Mouse (Mus musculus) forebrain, embryonic 14.5 days (tissue): ENCODE measurements around the gene Hmgn2. TPM values are rescaled to one million over a fixed set of nuclear protein-coding genes. Genes with fewer than 3 reads are reported as not detected.

Source experiments
- ATAC-seq: fragments of 200-750 bp; cut with Nextera tagmentation; 2 replicates; pipeline ENCODE4 v1.8.0; 2017; ENCODE audit warnings: mild to moderate bottlenecking, moderate library complexity
- DNase-seq: peaks from one replicate; pipeline ENCODE4 v3.0.0-alpha.2; 2015; ENCODE audit warnings: low spot score
- H3K27ac ChIP-seq: fragments of 300-500 bp; sonication (generic); 2 replicates; pipeline ENCODE4 v1.5.1; 2014; ENCODE audit warnings: low read depth, mild to moderate bottlenecking, control low read depth, low read length, moderate library complexity
- H3K27me3 ChIP-seq: fragments of 300-500 bp; sonication (generic); replicated peaks from 2 replicates; pipeline ENCODE4 v1.6.1; 2014; ENCODE audit warnings: low read length, control low read depth, mixed read lengths; ENCODE audit not compliant: control insufficient read depth, insufficient read depth
- H3K36me3 ChIP-seq: fragments of 300-500 bp; sonication (generic); 2 replicates; pipeline ENCODE4 v1.6.1; 2014; ENCODE audit warnings: low read length, control low read depth; ENCODE audit not compliant: control insufficient read depth, insufficient read depth
- H3K4me1 ChIP-seq: fragments of 300-500 bp; sonication (generic); 2 replicates; pipeline ENCODE4 v1.6.1; 2014; ENCODE audit warnings: antibody characterized with exemption, low read length, control low read depth; ENCODE audit not compliant: control insufficient read depth, insufficient read depth
- H3K4me2 ChIP-seq: fragments of 300-500 bp; sonication (generic); 2 replicates; pipeline ENCODE4 v1.6.1; 2014; ENCODE audit warnings: mild to moderate bottlenecking, control low read depth, low read length
- H3K4me3 ChIP-seq: fragments of 300-500 bp; sonication (generic); 2 replicates; pipeline ENCODE4 v1.5.1; 2014; ENCODE audit warnings: low read depth, low read length, control low read depth
- H3K9ac ChIP-seq: fragments of 300-500 bp; sonication (generic); 2 replicates; pipeline ENCODE4 v1.6.1; 2014; ENCODE audit warnings: mild to moderate bottlenecking, low read length, control low read depth, moderate library complexity
- H3K9me3 ChIP-seq: fragments of 300-500 bp; sonication (generic); replicated peaks from 2 replicates; pipeline ENCODE4 v1.6.1; 2016; ENCODE audit warnings: low read length, control low read depth, mixed read lengths; ENCODE audit not compliant: control insufficient read depth
- WGBS: fragments of 180-500 bp; shearing (Covaris S2); extraction: QIAGEN DNeasy Blood & Tissue Kit; methylation state at CpG from one replicate; pipeline ENCODE4 v1.1.7; 2014; 5-methylcytosine and 5-hydroxymethylcytosine counted together
- polyA plus RNA-seq: library from polyadenylated mRNA; unstranded; fragments of >200 nt; fragmentation: Nextera tagmentation; extraction: Ambion mirVana; gene quantifications from 2 replicates; pipeline ENCODE4 v1.2.1, GENCODE M21; 2014

Hmgn2 gene
- polyA plus RNA-seq, 1 experiment from 2014 or later: 2,793 TPM

DNA sequence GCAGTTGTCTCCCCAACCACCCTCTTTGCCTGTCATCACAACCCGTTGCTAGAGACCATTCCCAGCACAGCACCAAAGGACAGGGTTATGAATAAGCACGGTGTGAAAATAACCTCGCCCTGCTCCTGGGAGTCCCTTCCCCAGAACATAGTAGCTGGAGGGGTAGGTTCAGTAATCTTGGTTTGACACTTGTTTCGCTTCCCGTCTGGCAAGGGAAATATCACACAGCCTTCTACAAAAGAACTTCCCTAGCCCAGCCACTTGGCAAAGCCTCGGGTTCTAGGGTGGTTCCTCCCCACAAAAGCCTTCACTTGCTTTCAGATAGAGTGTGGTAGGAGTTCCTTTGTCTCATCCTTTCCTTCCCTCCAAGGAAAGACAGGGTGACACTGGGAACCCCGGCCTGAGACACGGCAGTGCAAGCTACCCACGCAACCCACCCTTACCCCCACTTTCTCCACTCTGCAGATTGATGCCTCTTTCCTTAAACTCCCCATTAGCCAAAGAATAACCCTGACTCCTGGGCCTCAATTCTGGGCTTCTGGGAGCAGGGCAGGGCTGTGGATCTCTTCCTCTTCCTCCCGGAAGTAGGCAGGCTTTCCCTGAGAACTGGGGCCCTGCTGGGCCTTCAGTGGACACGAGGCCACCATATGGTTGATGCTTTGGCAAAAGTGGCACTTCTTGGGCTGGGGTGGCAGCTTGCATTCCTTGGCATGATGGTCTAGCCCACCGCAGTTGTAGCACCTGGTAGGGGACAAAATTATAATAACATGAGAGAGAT is 37.3 kb upstream of the Hmgn2 start:
- no peak overlapping the region for H3K27ac ChIP-seq
- no peaks in the 10 kb centered on the region for H3K27me3 ChIP-seq
- WGBS: 53% methylated on average over 12 of the region's 12 CpGs
- ATAC-seq (no peak), DNase-seq (no peak)
- no peaks in the 10 kb centered on the region for H3K9me3 ChIP-seq
- H3K9ac ChIP-seq: no peak overlapping the region
- no peak overlapping the region for H3K4me3 ChIP-seq
- no peak overlapping the region for H3K4me2 ChIP-seq
- H3K36me3 ChIP-seq: no peaks in the 10 kb centered on the region
- peaks cover 6% of the 10 kb centered on the region for H3K4me1 ChIP-seq

DNA sequence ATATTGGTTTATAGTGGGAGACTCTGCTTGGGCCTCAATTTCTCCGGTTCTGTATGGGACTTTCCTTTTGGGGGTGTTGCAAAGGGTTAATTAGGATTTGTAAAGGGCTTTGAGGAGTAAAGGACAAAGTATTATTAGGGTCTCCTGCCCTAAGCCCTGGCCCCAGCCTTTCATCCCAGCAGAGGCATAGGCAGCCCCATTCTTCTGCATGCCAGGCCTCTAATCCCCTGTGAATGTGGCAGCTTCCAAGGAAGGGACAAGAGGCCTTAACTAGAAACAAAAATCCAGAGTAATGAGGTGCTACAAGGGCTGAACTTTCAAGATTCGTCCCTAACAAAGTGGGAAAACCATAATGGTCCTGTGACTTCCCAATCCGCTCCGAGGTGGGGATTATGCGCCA is 34.5 kb upstream of the Hmgn2 start:
- Histone ChIP-seq H3K4me2 (no peak overlapping the region), H3K9me3 (no peaks in the 10 kb centered on the region), H3K27ac (peak overlapping the region; percentile 55), H3K36me3 (no peaks in the 10 kb centered on the region), H3K9ac (no peak overlapping the region), H3K4me1 (peaks cover 9% of the 10 kb centered on the region), H3K4me3 (no peak overlapping the region), H3K27me3 (no peaks in the 10 kb centered on the region)
- DNase-seq: peak; percentile 41
- 2% methylated on average over 5 of the region's 5 CpGs for WGBS
- ATAC-seq: no peak

DNA sequence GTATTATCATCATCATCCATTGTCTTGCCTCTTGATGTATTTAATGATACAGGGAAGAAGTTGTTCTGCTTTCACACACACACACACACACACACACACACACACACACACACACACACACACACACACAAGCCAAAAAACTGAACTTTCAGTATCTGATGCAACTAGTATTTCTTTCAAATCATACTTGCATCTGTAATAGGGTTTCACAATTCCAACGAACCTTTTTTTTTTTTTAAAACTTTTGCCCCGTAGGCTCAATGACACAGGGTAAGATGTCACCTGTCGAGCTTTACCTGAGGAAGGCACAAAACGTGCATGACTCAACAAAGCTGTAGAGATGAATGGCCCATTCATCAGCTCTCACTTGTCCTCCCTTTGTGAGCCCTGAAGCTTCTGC is 33.8 kb upstream of the Hmgn2 start:
- DNase-seq (no peak), ATAC-seq (no peak)
- no peaks in the 10 kb centered on the region for H3K36me3 ChIP-seq
- no peak overlapping the region for H3K4me3 ChIP-seq
- H3K27ac ChIP-seq: no peak overlapping the region
- no peaks in the 10 kb centered on the region for H3K27me3 ChIP-seq
- H3K4me2 ChIP-seq: no peak overlapping the region
- H3K9ac ChIP-seq: no peak overlapping the region
- no peaks in the 10 kb centered on the region for H3K9me3 ChIP-seq
- peaks cover 9% of the 10 kb centered on the region for H3K4me1 ChIP-seq
- 6% methylated on average over 4 of the region's 4 CpGs for WGBS

DNA sequence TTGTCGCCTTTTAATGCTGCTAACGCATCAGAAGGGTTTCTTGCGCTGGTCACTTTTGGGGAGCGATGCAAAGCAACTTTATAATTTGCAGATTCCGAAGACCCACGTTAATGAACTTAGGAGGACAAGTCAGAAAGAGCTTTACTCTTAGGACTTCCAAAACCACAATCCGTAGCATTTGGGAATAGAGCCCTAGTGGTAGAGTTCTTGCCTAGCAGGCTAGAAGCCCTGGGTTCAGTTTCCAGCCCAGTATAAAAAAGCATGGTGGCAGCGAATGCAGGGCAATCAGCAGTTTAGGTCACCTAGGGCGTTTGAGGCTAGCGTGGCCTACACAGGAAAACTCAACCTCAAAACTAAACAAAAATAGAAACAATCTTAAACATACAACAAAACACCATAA is 33.3 kb upstream of the Hmgn2 start:
- Histone ChIP-seq H3K27ac (no peak overlapping the region), H3K36me3 (peaks cover 4% of the 10 kb centered on the region; the same call in 1 of the 2 replicates), H3K9ac (no peak overlapping the region), H3K4me1 (peaks cover 9% of the 10 kb centered on the region), H3K27me3 (no peaks in the 10 kb centered on the region), H3K4me2 (no peak overlapping the region), H3K9me3 (no peaks in the 10 kb centered on the region), H3K4me3 (no peak overlapping the region)
- ATAC-seq (no peak), DNase-seq (no peak)
- 58% methylated on average over 10 of the region's 10 CpGs for WGBS

DNA sequence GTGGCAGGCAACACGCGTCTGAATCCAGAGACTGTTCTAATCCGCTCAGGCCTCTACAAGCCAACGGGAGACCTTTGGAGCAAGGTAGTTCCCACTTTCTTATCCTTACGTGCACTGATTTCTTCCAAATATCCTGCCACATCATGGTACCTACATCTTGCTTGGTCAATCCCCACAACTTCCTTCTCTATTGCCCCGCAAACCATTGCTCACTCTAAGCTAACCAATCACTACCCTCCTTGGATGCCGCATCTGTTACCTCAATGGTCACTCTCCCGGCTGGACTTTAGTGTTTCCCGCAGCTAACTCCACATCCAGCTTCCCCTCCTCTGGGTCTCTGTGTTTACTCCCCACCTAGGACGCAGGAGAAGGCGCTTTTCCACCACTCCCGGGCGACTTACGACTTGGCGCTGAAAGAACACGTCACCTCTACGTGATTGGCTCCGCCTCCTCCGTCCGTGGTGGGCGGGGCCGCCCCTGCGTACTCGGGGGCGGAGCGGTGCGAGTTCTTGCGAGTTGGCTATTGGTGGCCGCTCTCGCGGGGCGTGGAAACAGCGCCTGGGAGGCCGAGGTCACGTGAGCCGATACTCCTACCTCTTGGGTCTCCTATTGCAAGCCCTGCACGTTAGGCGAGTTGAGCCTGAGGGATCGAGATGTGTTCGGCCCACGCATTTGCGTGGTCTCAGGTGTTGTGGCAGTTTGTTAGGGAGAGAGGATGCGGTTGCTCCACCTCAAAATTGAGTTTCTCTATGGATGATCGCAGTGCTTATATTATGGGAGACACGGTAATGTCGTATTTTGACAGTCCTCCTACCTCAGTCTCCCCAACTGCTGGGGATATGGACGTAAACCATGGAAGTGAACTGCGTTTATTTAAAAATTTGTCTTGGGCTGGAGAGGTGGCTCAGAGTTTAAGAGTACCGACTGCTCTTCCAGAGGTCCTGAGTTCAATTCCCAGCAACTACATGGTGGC is 32.3 kb upstream of the Hmgn2 start, which contains the start of gene Dhdds:
Gene Dhdds, minus strand, starts transcription at position 453 of the 973 bp plus-strand sequence.
- peaks cover 9% of the 10 kb centered on the region for H3K4me1 ChIP-seq
- DNase-seq: peak; percentile 99
- no peaks in the 10 kb centered on the region for H3K27me3 ChIP-seq

DNA sequence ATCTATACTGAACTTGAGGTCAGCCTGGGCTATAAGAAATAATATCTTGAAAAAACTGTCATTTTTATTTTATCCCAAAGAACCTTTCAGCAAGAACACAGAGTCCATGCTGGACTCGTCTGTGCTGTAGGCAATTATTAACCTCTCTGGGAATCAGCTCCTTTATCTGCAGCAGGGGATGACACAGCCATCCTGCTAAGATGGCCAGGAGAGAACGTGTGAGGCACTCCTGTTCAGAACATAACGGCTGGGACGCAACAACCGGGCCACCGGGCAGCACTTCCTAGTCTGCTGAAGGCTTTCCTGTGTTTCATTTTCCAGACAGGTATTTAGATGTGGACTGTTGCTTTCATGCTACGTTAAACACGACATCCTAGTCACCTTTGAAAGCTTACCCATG is 26.2 kb upstream of the Hmgn2 start:
- Histone ChIP-seq H3K27ac (no peak overlapping the region), H3K4me2 (no peak overlapping the region), H3K4me1 (no peaks in the 10 kb centered on the region; the same call in 1 of the 2 replicates), H3K4me3 (no peak overlapping the region), H3K9me3 (no peaks in the 10 kb centered on the region), H3K9ac (no peak overlapping the region), H3K27me3 (no peaks in the 10 kb centered on the region), H3K36me3 (peaks cover 66% of the 10 kb centered on the region)
- no peak for ATAC-seq
- WGBS: 94% methylated on average over 8 of the region's 8 CpGs
- DNase-seq: no peak

More for the DNA sequence above, 32.3 kb upstream of the Hmgn2 start, which contains the start of gene Dhdds:
- Histone ChIP-seq H3K9ac (peak within 1 kb of the TSS; percentile 54), H3K36me3 (peaks cover 12% of the 10 kb centered on the region), H3K9me3 (no peaks in the 10 kb centered on the region), H3K4me3 (peak within 1 kb of the TSS; percentile 39), H3K4me2 (peak within 1 kb of the TSS; percentile 64), H3K27ac (no peak within 1 kb of the TSS)
- ATAC-seq: peak; percentile 98
- 1% methylated on average over 49 of the region's 49 CpGs for WGBS

DNA sequence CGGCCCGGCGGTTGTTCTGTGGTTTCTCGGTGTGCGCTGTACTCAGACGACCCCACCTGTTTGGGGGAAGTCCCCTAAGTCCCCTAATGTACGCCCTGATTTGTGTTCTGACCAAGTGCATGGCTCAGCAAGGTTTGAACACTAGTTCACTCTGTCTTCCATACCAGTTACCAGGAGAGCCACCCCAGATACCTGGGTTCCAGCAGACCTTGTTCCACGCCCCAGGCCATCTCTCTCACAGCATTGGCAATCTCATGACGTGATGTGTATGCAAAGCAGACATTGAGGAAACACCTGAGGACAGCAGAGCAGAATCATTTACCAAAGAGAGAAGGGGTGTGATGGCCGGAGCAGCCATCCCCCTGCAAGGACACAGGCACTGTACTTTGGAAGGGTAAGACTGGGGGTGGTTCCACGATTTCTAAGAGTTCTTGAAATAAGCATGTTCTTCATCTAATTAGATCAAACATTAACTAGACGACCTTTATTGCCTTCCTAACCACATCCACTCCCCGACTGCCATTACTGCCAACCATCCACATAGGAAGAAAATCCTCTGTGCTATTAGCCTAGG is 22.7 kb upstream of the Hmgn2 start:
- Histone ChIP-seq H3K4me2 (no peak overlapping the region), H3K4me3 (no peak overlapping the region), H3K9me3 (no peaks in the 10 kb centered on the region), H3K36me3 (peaks cover 78% of the 10 kb centered on the region), H3K9ac (no peak overlapping the region), H3K27ac (no peak overlapping the region), H3K4me1 (no peaks in the 10 kb centered on the region), H3K27me3 (no peaks in the 10 kb centered on the region)
- WGBS: 91% methylated on average over 13 of the region's 13 CpGs
- DNase-seq (no peak), ATAC-seq (no peak)

DNA sequence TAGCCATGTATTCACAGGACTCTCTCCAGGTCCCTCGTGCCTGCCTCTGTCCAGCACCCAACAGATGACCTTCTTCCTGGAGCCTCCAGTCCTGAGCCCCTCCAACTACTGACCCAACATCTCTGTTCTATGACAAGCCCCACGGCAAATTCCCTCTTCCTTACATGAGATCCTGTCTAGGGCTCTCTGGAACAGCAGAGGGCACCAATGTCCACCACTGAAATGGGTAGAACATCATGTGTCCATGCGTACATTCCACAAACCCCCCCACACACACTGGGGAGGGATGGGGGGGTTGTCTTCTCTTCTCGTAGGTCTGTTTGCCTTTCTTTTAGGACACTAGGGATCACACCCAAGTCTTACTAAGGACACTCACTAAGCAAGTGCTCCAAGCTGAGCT is 21.6 kb upstream of the Hmgn2 start:
- 62% methylated on average over 4 of the region's 4 CpGs for WGBS
- Histone ChIP-seq H3K4me1 (no peaks in the 10 kb centered on the region), H3K27ac (no peak overlapping the region), H3K9ac (no peak overlapping the region), H3K27me3 (no peaks in the 10 kb centered on the region), H3K4me3 (no peak overlapping the region), H3K9me3 (no peaks in the 10 kb centered on the region), H3K4me2 (no peak overlapping the region), H3K36me3 (peaks cover 68% of the 10 kb centered on the region)
- DNase-seq: no peak
- no peak for ATAC-seq
